Mouse (Mus musculus): Measurements from ENCODE around the gene Wdr4.

Gene Wdr4

GRCm38 (mm10) chr17:31497726-31498125 lies 22.1 kb downstream of the Wdr4 start:
- no peak for DNase-seq (ENCODE audit: low read depth)

GRCm38 (mm10) chr17:31494989-31495388 lies 24.8 kb downstream of the Wdr4 start:
- no peak for DNase-seq (ENCODE audit: low read depth)

- peak; percentile 75 for DNase-seq (ENCODE audit: low read depth)
Measured at GRCm38 (mm10) chr17:31492416-31492815, 27.4 kb downstream of the Wdr4 start.

- DNase-seq (ENCODE audit: low read depth), result peak; percentile 33
Measured at GRCm38 (mm10) chr17:31491355-31491754, 28.4 kb downstream of the Wdr4 start.

- no peak for DNase-seq (ENCODE audit: low read depth)
Measured at GRCm38 (mm10) chr17:31487433-31488060, 32.2 kb downstream of the Wdr4 start.

- DNase-seq (ENCODE audit: low read depth), result no peak
Measured at GRCm38 (mm10) chr17:31486616-31487198, 33.1 kb downstream of the Wdr4 start.

- no peak for DNase-seq (ENCODE audit: low read depth)
Measured at GRCm38 (mm10) chr17:31479108-31479844, 40.5 kb downstream of the Wdr4 start.

GRCm38 (mm10) chr17:31478606-31479005 lies 41.2 kb downstream of the Wdr4 start:
- no peak for DNase-seq (ENCODE audit: low read depth)

GRCm38 (mm10) chr17:31474388-31474787 lies 45.4 kb downstream of the Wdr4 start:
- no peak for DNase-seq (ENCODE audit: low read depth)

- DNase-seq (ENCODE audit: low read depth), result no peak
Measured at GRCm38 (mm10) chr17:31470766-31471418, 48.9 kb downstream of the Wdr4 start.

- DNase-seq (ENCODE audit: low read depth), result no peak
Measured at GRCm38 (mm10) chr17:31468496-31468895, 51.3 kb downstream of the Wdr4 start.

- DNase-seq (ENCODE audit: low read depth), result peak; percentile 39
Measured at GRCm38 (mm10) chr17:31466854-31467253, 52.9 kb downstream of the Wdr4 start.

GRCm38 (mm10) chr17:31462506-31462905 lies 57.3 kb downstream of the Wdr4 start:
- DNase-seq (ENCODE audit: low read depth), result no peak

GRCm38 (mm10) chr17:31460416-31460815 lies 59.4 kb downstream of the Wdr4 start:
- no peak for DNase-seq (ENCODE audit: low read depth)

GRCm38 (mm10) chr17:31456723-31457567 lies 62.8 kb downstream of the Wdr4 start:
- DNase-seq (ENCODE audit: low read depth), result peak; percentile 53

- no peak for DNase-seq (ENCODE audit: low read depth)
Measured at GRCm38 (mm10) chr17:31454056-31454455, 65.7 kb downstream of the Wdr4 start.

- DNase-seq (ENCODE audit: low read depth), result no peak
Measured at GRCm38 (mm10) chr17:31453476-31453875, 66.3 kb downstream of the Wdr4 start.

GRCm38 (mm10) chr17:31452816-31453215 lies 67.0 kb downstream of the Wdr4 start:
- no peak for DNase-seq (ENCODE audit: low read depth)

GRCm38 (mm10) chr17:31451179-31451708 lies 68.5 kb downstream of the Wdr4 start:
- no peak for DNase-seq (ENCODE audit: low read depth)

GRCm38 (mm10) chr17:31450206-31450605 lies 69.6 kb downstream of the Wdr4 start:
- no peak for DNase-seq (ENCODE audit: low read depth)

GRCm38 (mm10) chr17:31448519-31448918 lies 71.3 kb downstream of the Wdr4 start:
- peak; percentile 49 for DNase-seq (ENCODE audit: low read depth)

GRCm38 (mm10) chr17:31447766-31448165 lies 72.0 kb downstream of the Wdr4 start:
- DNase-seq (ENCODE audit: low read depth), result peak; percentile 21

Measured in 416B (cell line).